ENCODE assay signal across 11 mouse cellular contexts in genomic region chr5:64288031-64288928, GRCm38 (mm10).
DNase-seq lines count a peak whose midpoint lies in the region; ATAC-seq and TF ChIP-seq lines count a peak whose summit lies in the region.
"Had no signal": no experiment of that assay in that cellular context is flagged by ENCODE, and none has a peak within 500 bp of the region (broad histone marks: within the 10 kb centered on the region; RNA-seq: fewer than 3 reads in every experiment).

No protein-coding gene starts in this region.

- H3K9me3 ChIP-seq in midbrain, embryonic 10.5 days (replicated peaks): no peaks in the 10 kb centered on the region
- no peaks in the 10 kb centered on the region for H3K9me3 ChIP-seq in midbrain, embryonic 15.5 days
- H3K9me3 ChIP-seq: embryonic facial prominence, embryonic 15.5 days; forebrain, embryonic 15.5 days; heart, embryonic 13.5 days; hindbrain, embryonic 13.5 days had no signal

- no peak for TF ChIP-seq CTCF in kidney, adult 2 months (conservative IDR thresholded peaks at IDR 0.05; ENCODE audit: insufficient read depth, insufficient read length, low read depth, low read length)

- peaks cover 9% of the 10 kb centered on the region; the same call in 1 of the 2 replicates for H3K4me1 ChIP-seq in kidney, adult 2 months (ENCODE audit: control insufficient read depth, insufficient read depth, low read length)
- 0 out of 2 replicates have a peak, but pooled peaks cover 3% of the 10 kb centered on the region for H3K4me1 ChIP-seq in midbrain, embryonic 10.5 days
- H3K4me1 ChIP-seq in midbrain, embryonic 15.5 days: no peaks in the 10 kb centered on the region
- H3K4me1 ChIP-seq: forebrain, embryonic 15.5 days had no signal

- no peak overlapping the region for H3K4me2 ChIP-seq in midbrain, embryonic 15.5 days
- H3K4me2 ChIP-seq: embryonic facial prominence, embryonic 15.5 days; forebrain, embryonic 15.5 days; heart, embryonic 13.5 days; hindbrain, embryonic 13.5 days had no signal

- DNase-seq in kidney, adult 2 months: peak; percentile 55
- no peak for DNase-seq in kidney, postnatal 36 days
- DNase-seq in midbrain, embryonic 10.5 days (ENCODE audit: low spot score): peak; percentile 9
- no peak for DNase-seq in urinary bladder, postnatal 14 days (ENCODE audit: low spot score)
- DNase-seq in thymus, postnatal 25 days: no peak

- H3K4me3 ChIP-seq in kidney, adult 2 months (ENCODE audit: insufficient read depth, low read depth, low read length): no peak overlapping the region
- no peak overlapping the region for H3K4me3 ChIP-seq in midbrain, embryonic 10.5 days
- no peak overlapping the region for H3K4me3 ChIP-seq in midbrain, embryonic 15.5 days
- no peak overlapping the region for H3K4me3 ChIP-seq in macrophage (ENCODE audit: inconsistent target)
- H3K4me3 ChIP-seq: embryonic facial prominence, embryonic 15.5 days; forebrain, embryonic 15.5 days; heart, embryonic 13.5 days; hindbrain, embryonic 13.5 days had no signal

- H3K9ac ChIP-seq in midbrain, embryonic 15.5 days: no peak overlapping the region
- H3K9ac ChIP-seq: embryonic facial prominence, embryonic 15.5 days; forebrain, embryonic 15.5 days; heart, embryonic 13.5 days; hindbrain, embryonic 13.5 days had no signal

- H3K79me2 ChIP-seq in macrophage (ENCODE audit: inconsistent target): no peaks in the 10 kb centered on the region

- no peaks in the 10 kb centered on the region for H3K27me3 ChIP-seq in kidney, adult 2 months (replicated peaks; ENCODE audit: control insufficient read depth, insufficient read depth, low read length)
- H3K27me3 ChIP-seq in midbrain, embryonic 10.5 days (ENCODE audit: low read depth, poor library complexity, severe bottlenecking): no peaks in the 10 kb centered on the region
- no peaks in the 10 kb centered on the region for H3K27me3 ChIP-seq in midbrain, embryonic 15.5 days (replicated peaks)
- H3K27me3 ChIP-seq: embryonic facial prominence, embryonic 15.5 days; forebrain, embryonic 15.5 days; heart, embryonic 13.5 days; hindbrain, embryonic 13.5 days had no signal

- TF ChIP-seq POLR2A in kidney, adult 2 months (IDR thresholded peaks at IDR 0.05; ENCODE audit: low read depth, low read length): no peak

- peak overlapping the region; percentile 81 for H3K27ac ChIP-seq in kidney, adult 2 months (ENCODE audit: insufficient read depth, low read depth, low read length)
- no peak overlapping the region; the same call in 1 of the 2 replicates for H3K27ac ChIP-seq in midbrain, embryonic 10.5 days (replicated peaks)
- H3K27ac ChIP-seq in midbrain, embryonic 15.5 days: no peak overlapping the region
- peak overlapping the region; percentile 73 for H3K27ac ChIP-seq in macrophage
- H3K27ac ChIP-seq: embryonic facial prominence, embryonic 15.5 days; forebrain, embryonic 15.5 days; heart, embryonic 13.5 days; hindbrain, embryonic 13.5 days had no signal

- 64% methylated on average over 14 of the region's 14 CpGs for WGBS in kidney, adult 2 months
- 92% methylated on average over 14 of the region's 14 CpGs for WGBS in midbrain, embryonic 10.5 days
- 90% methylated on average over 14 of the region's 14 CpGs for WGBS in midbrain, embryonic 15.5 days
- 62% methylated on average over 14 of the region's 14 CpGs for WGBS in macrophage (ENCODE audit: missing documents)

- H3K36me3 ChIP-seq in kidney, adult 2 months (ENCODE audit: control insufficient read depth, insufficient read depth, low read length): no peaks in the 10 kb centered on the region
- peaks cover 34% of the 10 kb centered on the region for H3K36me3 ChIP-seq in midbrain, embryonic 10.5 days
- H3K36me3 ChIP-seq in midbrain, embryonic 15.5 days (replicated peaks): no peaks in the 10 kb centered on the region
- H3K36me3 ChIP-seq in macrophage (ENCODE audit: inconsistent target): peaks cover 51% of the 10 kb centered on the region

- ATAC-seq in midbrain, embryonic 15.5 days (replicated peaks): no peak

Comparison
In these comparisons a context has a peak if more than half of its experiments do, and no peak if none do; other contexts are left out.
1. DNase-seq: peak in kidney, adult 2 months (single experiment) and midbrain, embryonic 10.5 days (single experiment); none in kidney, postnatal 36 days (0 of 2), urinary bladder, postnatal 14 days (single experiment) and thymus, postnatal 25 days (single experiment).
2. H3K27ac ChIP-seq: peak in kidney, adult 2 months (single experiment) and macrophage (single experiment); none in midbrain, embryonic 10.5 days (single experiment) and midbrain, embryonic 15.5 days (single experiment).